Mouse (Mus musculus) cerebellum, adult 9-10 months (tissue): ENCODE data around the gene Stk35.
A peak's percentile ranks its signal among the peaks of the same experiment; 100 is the strongest.
"Not testable (repeated sequence)": the region's sequence is repeated elsewhere in the genome, so short reads cannot be mapped to it uniquely, and the experiment has no call there.

Experiments used
- DNase-seq: peaks from one replicate; pipeline ENCODE4 v3.0.0; 2022

The Stk35 gene

DNA sequence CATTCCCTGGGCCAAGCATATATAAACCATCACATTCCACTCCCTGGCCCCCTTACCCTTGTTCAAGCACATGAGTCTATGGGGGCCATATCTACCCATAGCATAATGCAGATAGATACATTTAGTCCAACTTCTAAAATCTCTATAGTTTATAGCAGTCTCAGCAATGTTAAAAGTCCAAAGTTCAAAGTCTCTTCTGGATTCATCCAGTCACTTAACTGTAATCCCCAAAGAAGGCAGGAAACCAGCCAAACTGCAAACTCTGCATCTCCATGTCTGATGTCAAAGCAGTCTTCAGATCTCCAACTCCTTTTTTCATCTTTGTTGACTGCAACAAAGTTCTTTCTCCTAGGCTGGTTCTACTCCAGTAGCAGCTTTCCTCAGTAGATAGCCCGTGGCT is 38.0 kb downstream of the Stk35 start:
- DNase-seq, result no peak

DNA sequence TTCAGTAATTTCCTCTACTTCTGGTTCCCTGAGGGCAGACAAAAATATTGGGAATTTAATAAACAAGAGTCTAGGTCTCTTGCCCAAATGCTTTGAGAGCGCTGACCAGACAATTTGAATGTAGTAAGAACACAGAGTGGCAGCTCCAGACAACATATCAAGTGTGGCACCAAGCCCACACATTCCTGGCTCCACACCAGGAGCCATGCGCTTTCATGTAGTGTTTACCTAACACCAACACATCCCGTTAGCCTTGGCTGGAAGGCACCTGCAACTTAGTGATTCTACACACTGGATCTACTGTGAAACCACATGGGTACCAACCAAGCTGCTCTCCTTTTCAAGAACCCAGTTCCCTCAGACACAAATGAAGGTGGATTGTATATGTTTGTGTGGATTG is 45.5 kb downstream of the Stk35 start:
- DNase-seq, result no peak

DNA sequence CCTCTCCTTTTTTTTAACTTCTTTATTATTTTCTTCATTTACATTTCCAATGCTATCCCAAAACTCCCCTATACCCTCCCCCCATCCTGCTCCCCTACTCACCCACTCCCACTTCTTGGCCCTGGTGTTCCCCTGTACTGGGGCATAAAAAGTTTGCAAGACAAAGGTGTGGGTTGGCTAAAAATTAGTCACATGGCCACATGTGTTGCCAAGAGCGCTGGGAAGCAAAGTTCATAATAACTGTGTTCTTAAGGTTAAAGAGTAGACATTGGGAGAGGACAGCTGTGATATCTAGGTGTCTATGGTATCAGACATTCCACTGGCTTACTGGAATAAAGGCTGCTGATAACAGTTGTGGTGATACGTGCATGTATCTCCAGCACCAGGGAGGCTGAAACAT is 46.2 kb downstream of the Stk35 start:
- DNase-seq, result no peak

GRCm38 (mm10) chr2:129849078-129849477 is 48.8 kb downstream of the Stk35 start:
- DNase-seq, result not testable (repeated sequence)

GRCm38 (mm10) chr2:129851512-129851911 is 51.2 kb downstream of the Stk35 start:
- no peak for DNase-seq

DNA sequence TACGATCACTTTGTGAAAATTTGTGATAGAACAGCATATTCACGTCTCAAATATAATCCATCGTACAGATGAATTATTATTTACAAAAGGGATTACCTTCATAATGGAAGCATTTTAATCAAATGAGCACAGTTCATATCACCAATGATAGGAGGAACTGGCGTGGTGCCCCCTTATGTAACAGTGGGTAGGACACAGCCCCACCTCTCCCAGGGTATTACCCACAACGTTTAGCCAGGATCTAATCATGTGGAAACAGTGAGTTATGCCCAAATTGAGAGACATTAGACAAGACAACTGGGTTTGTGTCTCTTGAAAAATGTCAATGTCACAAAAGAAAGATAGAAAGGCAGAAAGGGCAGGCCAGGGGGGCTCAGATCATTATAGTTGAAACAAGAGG is 62.9 kb downstream of the Stk35 start:
- DNase-seq, result peak; percentile 70

GRCm38 (mm10) chr2:129864958-129865357 is 64.6 kb downstream of the Stk35 start:
- peak; percentile 95 for DNase-seq

GRCm38 (mm10) chr2:129869151-129869550 is 68.8 kb downstream of the Stk35 start:
- no peak for DNase-seq

DNA sequence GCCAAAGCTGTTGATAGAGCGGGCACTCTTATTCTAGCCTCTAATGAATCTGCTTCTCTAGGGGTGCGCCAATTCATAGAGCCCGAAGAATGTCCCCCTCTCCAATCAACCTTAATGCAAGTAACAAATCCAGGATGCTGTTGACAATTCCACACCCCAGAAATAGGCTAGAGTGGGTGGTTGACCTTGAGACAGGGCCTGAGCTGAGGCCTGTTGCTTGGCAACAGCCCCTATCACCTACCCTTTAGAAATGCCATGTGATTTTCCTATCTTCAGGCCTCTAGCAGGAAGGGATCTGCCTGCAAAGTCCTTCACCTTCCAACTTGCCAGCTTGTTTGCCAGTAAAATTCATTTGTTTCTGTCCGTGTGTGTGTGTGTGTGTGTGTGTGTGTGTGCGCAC is 70.9 kb downstream of the Stk35 start:
- no peak for DNase-seq

- DNase-seq, result peak; percentile 45
Measured at GRCm38 (mm10) chr2:129872071-129872470, 71.8 kb downstream of the Stk35 start.

- DNase-seq, result peak; percentile 96
Measured at GRCm38 (mm10) chr2:129873489-129873888, 73.2 kb downstream of the Stk35 start.

GRCm38 (mm10) chr2:129874084-129874483 is 73.8 kb downstream of the Stk35 start:
- peak; percentile 59 for DNase-seq

DNA sequence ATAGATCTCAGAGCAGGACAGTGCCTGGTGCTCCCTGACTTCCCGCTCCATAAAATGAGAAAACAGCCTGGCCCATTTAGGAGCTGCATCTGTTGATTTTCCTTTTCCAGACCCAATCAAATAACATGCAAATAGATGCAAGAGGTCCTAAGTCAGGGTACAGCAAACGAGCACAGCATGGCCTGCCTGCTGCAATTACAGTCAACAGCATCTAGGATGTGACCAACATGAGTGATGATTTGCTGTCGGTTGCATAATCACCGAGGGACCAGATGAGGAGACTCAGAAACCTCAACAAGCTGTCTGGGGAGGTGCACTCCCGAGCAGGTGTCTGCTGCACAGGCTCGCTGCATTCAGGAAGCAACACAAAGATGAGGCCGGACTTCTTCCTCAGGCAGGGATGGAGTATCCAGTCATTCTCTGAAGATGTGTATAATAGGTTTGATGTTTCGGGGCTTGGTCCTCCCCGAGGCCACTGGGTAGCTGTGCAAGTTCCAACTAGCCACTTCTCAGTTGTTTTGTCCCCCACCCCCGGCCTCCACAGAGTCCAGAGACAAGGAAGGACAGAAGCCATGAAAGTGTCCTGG is 74.3 kb downstream of the Stk35 start:
- no peak for DNase-seq

DNA sequence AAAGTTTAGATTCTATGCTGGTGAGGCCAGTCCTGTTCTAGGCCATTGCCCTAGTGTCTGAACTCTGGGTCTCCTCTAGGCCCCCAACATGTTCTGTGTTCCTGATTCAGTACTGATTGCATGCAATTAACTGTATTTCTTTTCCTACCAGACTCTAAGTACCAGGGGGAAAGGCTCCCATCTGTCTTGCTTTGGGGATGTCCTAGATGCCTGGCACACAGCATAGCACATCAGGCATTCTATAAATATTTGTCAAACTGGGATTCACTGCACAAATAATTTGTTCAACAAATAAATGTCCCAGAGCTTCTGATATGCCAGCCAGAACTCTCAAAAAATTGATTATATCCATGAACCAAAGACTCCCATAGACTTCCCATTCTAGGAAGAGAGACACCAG is 76.6 kb downstream of the Stk35 start:
- no peak for DNase-seq

DNA sequence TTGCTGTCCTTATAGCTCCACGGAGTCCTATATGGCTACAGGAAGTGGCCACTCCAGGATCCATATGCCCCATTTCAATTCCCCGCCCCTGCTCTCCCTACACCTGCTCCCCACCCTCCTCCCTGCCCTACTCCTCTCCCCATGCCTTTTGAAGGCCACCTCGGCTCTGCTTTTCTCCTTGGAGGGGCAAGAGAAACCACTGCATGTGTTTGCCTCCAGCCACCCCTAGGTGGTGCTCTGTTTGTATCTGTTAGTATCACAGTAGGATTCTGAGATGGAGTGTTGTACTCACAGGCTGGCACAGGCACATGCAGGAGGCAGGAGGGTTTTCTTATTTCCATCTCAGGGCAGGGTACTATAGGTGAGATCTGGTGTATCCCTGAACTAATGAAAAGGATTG is 79.5 kb downstream of the Stk35 start:
- DNase-seq, result peak; percentile 70

- no peak for DNase-seq
Measured at GRCm38 (mm10) chr2:129880226-129880625, 79.9 kb downstream of the Stk35 start.

GRCm38 (mm10) chr2:129881886-129882285 is 81.6 kb downstream of the Stk35 start:
- DNase-seq, result no peak
